Comparison of ENCODE assay signal across 8 mouse cellular contexts in the genomic region with DNA sequence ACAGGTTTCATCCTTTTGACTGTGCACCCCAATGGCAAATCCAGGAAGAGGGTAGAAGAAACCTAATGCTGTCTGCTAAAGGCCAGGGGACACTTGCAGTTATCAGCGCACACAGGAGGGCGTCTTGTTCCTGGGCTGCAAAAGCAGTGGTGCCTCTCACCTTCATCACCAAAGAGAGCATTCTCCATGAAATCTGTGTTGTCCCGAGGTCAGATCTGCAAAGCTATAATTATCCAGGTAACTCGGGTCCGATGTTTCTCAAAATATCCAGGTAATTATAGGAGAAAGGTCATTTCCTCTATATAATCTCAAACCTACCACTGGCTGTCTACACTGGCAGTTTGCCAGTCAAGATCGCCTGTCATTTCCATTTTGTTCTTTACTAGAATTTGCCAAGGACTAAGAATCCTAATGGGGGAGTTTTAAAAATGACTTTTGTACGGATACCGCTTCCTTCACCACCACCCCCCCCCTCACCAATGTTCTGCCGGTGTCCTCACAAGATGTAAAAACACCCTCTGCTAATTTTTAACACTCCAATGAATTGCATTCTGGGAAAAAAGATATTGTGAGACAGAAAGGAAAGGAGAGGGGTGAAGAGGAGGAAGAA.
DNase-seq lines count a peak whose midpoint lies in the region; ATAC-seq and TF ChIP-seq lines count a peak whose summit lies in the region.

No protein-coding gene starts in this region.

- no peak for DNase-seq in heart, postnatal 0 days (ENCODE audit: low spot score)
- no peak for DNase-seq in heart, adult 9 months (ENCODE audit: low spot score in 2 of 2)
- peak; percentile 48 for DNase-seq in cerebellum, adult 8-10 months
- peak; percentile 59 for DNase-seq in midbrain, embryonic 14.5 days
- DNase-seq in right cerebral cortex, adult 2 months (ENCODE audit: low spot score in 2 of 2), result no peak
- no peak for DNase-seq in urinary bladder, postnatal 14 days (ENCODE audit: low spot score)
- DNase-seq in thymus, postnatal 36 days, result no peak

- H3K9me3 ChIP-seq in heart, postnatal 0 days (replicated peaks; ENCODE audit: control insufficient read depth, low read length), result no peaks in the 10 kb centered on the region
- H3K9me3 ChIP-seq in hindbrain, embryonic 13.5 days, result no peaks in the 10 kb centered on the region
- H3K9me3 ChIP-seq in midbrain, embryonic 14.5 days (ENCODE audit: control insufficient read depth, low read length), result no peaks in the 10 kb centered on the region

- ATAC-seq in heart, postnatal 0 days (ENCODE audit: insufficient read depth, low read depth), result no peak
- 0 out of 2 replicates have a peak, but pooled peaks have one; percentile 1 for ATAC-seq in hindbrain, embryonic 13.5 days (ENCODE audit: low FRiP score)
- ATAC-seq in midbrain, embryonic 14.5 days (ENCODE audit: low FRiP score, low TSS enrichment), result no peak

- peaks cover 9% of the 10 kb centered on the region for H3K4me1 ChIP-seq in heart, postnatal 0 days (ENCODE audit: control insufficient read depth, insufficient read depth)
- peaks cover 60% of the 10 kb centered on the region for H3K4me1 ChIP-seq in hindbrain, embryonic 13.5 days (replicated peaks)
- H3K4me1 ChIP-seq in midbrain, embryonic 14.5 days (ENCODE audit: control insufficient read depth, insufficient read depth, low read length), result peaks cover 31% of the 10 kb centered on the region

- H3K4me3 ChIP-seq in heart, postnatal 0 days (ENCODE audit: low read depth, low read length), result peak overlapping the region; percentile 51
- H3K4me3 ChIP-seq in hindbrain, embryonic 13.5 days, result peak overlapping the region; percentile 33
- peak overlapping the region; percentile 24 for H3K4me3 ChIP-seq in midbrain, embryonic 14.5 days (replicated peaks; ENCODE audit: low read depth, low read length)

- H3K36me3 ChIP-seq in heart, postnatal 0 days (replicated peaks; ENCODE audit: control insufficient read depth, insufficient read depth, low read length), result no peaks in the 10 kb centered on the region
- H3K36me3 ChIP-seq in hindbrain, embryonic 13.5 days, result no peaks in the 10 kb centered on the region
- no peaks in the 10 kb centered on the region for H3K36me3 ChIP-seq in midbrain, embryonic 14.5 days (ENCODE audit: control insufficient read depth, insufficient read depth, low read length)

- no peak for TF ChIP-seq CTCF in heart, postnatal 0 days (IDR thresholded peaks at IDR 0.05; ENCODE audit: low read depth)

- no peak overlapping the region for H3K9ac ChIP-seq in heart, postnatal 0 days (replicated peaks; ENCODE audit: low read depth, low read length)
- peak overlapping the region; percentile 74 for H3K9ac ChIP-seq in hindbrain, embryonic 13.5 days
- peak overlapping the region; percentile 55 for H3K9ac ChIP-seq in midbrain, embryonic 14.5 days (replicated peaks; ENCODE audit: low read length)

- 33% methylated on average over 9 of the region's 9 CpGs for WGBS in heart, postnatal 0 days
- 43% methylated on average over 9 of the region's 9 CpGs for WGBS in hindbrain, embryonic 13.5 days
- WGBS in midbrain, embryonic 14.5 days, result 35% methylated on average over 9 of the region's 9 CpGs

- no peaks in the 10 kb centered on the region for H3K27me3 ChIP-seq in heart, postnatal 0 days (ENCODE audit: control insufficient read depth, insufficient read depth, low read length)
- no peaks in the 10 kb centered on the region for H3K27me3 ChIP-seq in hindbrain, embryonic 13.5 days
- no peaks in the 10 kb centered on the region for H3K27me3 ChIP-seq in midbrain, embryonic 14.5 days (ENCODE audit: control insufficient read depth, insufficient read depth, low read length)

- TF ChIP-seq EP300 in heart, postnatal 0 days (IDR thresholded peaks at IDR 0.05; ENCODE audit: low read depth), result no peak

- peak overlapping the region; percentile 79 for H3K4me2 ChIP-seq in heart, postnatal 0 days (ENCODE audit: low read depth, low read length)
- peak overlapping the region; percentile 57 for H3K4me2 ChIP-seq in hindbrain, embryonic 13.5 days
- peak overlapping the region; percentile 55 for H3K4me2 ChIP-seq in midbrain, embryonic 14.5 days (ENCODE audit: low read length)

- H3K27ac ChIP-seq in heart, postnatal 0 days (ENCODE audit: low read depth), result no peak overlapping the region
- H3K27ac ChIP-seq in hindbrain, embryonic 13.5 days, result peak overlapping the region; percentile 97
- H3K27ac ChIP-seq in midbrain, embryonic 14.5 days (replicated peaks; ENCODE audit: low read depth, low read length), result peak overlapping the region; percentile 96

Comparison
In these comparisons a context has a peak if more than half of its experiments do, and no peak if none do; other contexts are left out.
1. DNase-seq: peak in cerebellum, adult 8-10 months (single experiment) and midbrain, embryonic 14.5 days (single experiment); none in heart, postnatal 0 days (single experiment), heart, adult 9 months (0 of 2), right cerebral cortex, adult 2 months (0 of 2), urinary bladder, postnatal 14 days (single experiment) and thymus, postnatal 36 days (0 of 2).
2. Peak in every context shown above with its lines, with median percentiles within 50 percentile points of each other: H3K4me2 ChIP-seq and H3K4me3 ChIP-seq.